Mouse (Mus musculus) MEL (cell line): Measurements from ENCODE around the gene Igfbp6. TPM values are rescaled to one million over a fixed set of nuclear protein-coding genes. Genes with fewer than 3 reads are reported as not detected.

Experiments
- DNase-seq: peaks from one replicate; pipeline ENCODE4 v3.0.0; 2011; ENCODE audit warnings: low read depth, low spot score
- H3K27ac ChIP-seq: 2 replicates; pipeline ENCODE4 v1.5.1; 2012; ENCODE audit warnings: low read depth, mild to moderate bottlenecking, control low read depth, low read length, moderate library complexity; ENCODE audit not compliant: control insufficient read depth
- H3K27me3 ChIP-seq, 2 experiments: fragments of 150-350 bp in 1 of 2; sonication (generic) in 1 of 2; 2 replicates each; pipeline ENCODE4 v1.6.1; 2012; ENCODE audit warnings: low read length in 2 of 2, mild to moderate bottlenecking in 2 of 2, improper control_type of control experiment in 1 of 2, moderate library complexity in 1 of 2; ENCODE audit not compliant: insufficient read depth in 2 of 2, control insufficient read depth in 1 of 2
- H3K36me3 ChIP-seq, 2 experiments: 2 replicates each; pipeline ENCODE4 v1.6.1; 2012 to 2014; ENCODE audit warnings: low read length in 2 of 2, improper control_type of control experiment in 1 of 2, inconsistent platforms in 1 of 2, mild to moderate bottlenecking in 1 of 2; ENCODE audit not compliant: insufficient read depth in 2 of 2, control insufficient read depth in 1 of 2
- H3K4me1 ChIP-seq, 2 experiments: fragments of 150-350 bp in 1 of 2; sonication (generic) in 1 of 2; 2 replicates each; pipeline ENCODE4 v1.6.1; 2012; ENCODE audit warnings: low read length in 2 of 2, improper control_type of control experiment in 1 of 2, mild to moderate bottlenecking in 1 of 2; ENCODE audit not compliant: insufficient read depth in 2 of 2, control insufficient read depth in 1 of 2
- H3K4me3 ChIP-seq, 2 experiments: fragments of 150-350 bp in 1 of 2; sonication (generic) in 1 of 2; 2 replicates each; pipeline ENCODE4 v1.5.1; 2012; ENCODE audit warnings: low read depth in 2 of 2, low read length in 2 of 2, mild to moderate bottlenecking in 2 of 2, moderate library complexity in 2 of 2, control low read depth in 1 of 2, improper control_type of control experiment in 1 of 2; ENCODE audit not compliant: control insufficient read depth in 1 of 2, insufficient read depth in 1 of 2
- H3K79me2 ChIP-seq: 2 replicates; pipeline ENCODE4 v1.6.1; 2012; ENCODE audit warnings: mild to moderate bottlenecking, low read length, moderate library complexity; ENCODE audit not compliant: control insufficient read depth, poor library complexity, insufficient read depth
- H3K9ac ChIP-seq: 2 replicates; pipeline ENCODE4 v1.6.1; 2012; ENCODE audit warnings: low read depth, mild to moderate bottlenecking, control low read depth, low read length, moderate library complexity; ENCODE audit not compliant: control insufficient read depth, poor library complexity, severe bottlenecking
- H3K9me3 ChIP-seq: fragments of 150-350 bp; sonication (generic); replicated peaks from 2 replicates; pipeline ENCODE4 v1.6.1; 2012; ENCODE audit warnings: mild to moderate bottlenecking, low read length, improper control_type of control experiment, moderate library complexity; ENCODE audit not compliant: insufficient read depth
- CHD2 ChIP-seq: IDR thresholded peaks from 2 replicates; pipeline ENCODE4 v1.6.1; 2011; ENCODE audit warnings: low read length, improper control_type of control experiment
- ELF1 ChIP-seq: IDR thresholded peaks from 2 replicates; pipeline ENCODE4 v1.6.1; 2014; ENCODE audit warnings: low read depth, mild to moderate bottlenecking, inconsistent platforms, low read length, improper control_type of control experiment, moderate library complexity
- EP300 ChIP-seq, 2 experiments: IDR thresholded peaks; 2 replicates each; pipeline ENCODE4 v1.6.1; 2011; ENCODE audit warnings: improper control_type of control experiment in 2 of 2, low read length in 2 of 2, low read depth in 1 of 2, mild to moderate bottlenecking in 1 of 2
- GABPA ChIP-seq: IDR thresholded peaks from 2 replicates; pipeline ENCODE4 v1.6.1; 2012; ENCODE audit warnings: low read depth, mild to moderate bottlenecking, inconsistent platforms, low read length, improper control_type of control experiment, moderate library complexity
- HCFC1 ChIP-seq: IDR thresholded peaks from 2 replicates; pipeline ENCODE4 v1.6.1; 2012; ENCODE audit warnings: low read depth, mild to moderate bottlenecking, inconsistent platforms, low read length, improper control_type of control experiment, moderate library complexity
- MAFK ChIP-seq: IDR thresholded peaks from 2 replicates; pipeline ENCODE4 v1.6.1; 2011; ENCODE audit warnings: low read depth, mild to moderate bottlenecking, low read length, improper control_type of control experiment, borderline replicate concordance
- MAZ ChIP-seq: IDR thresholded peaks from 2 replicates; pipeline ENCODE4 v1.6.1; 2012; ENCODE audit warnings: low read depth, mild to moderate bottlenecking, inconsistent platforms, low read length, improper control_type of control experiment
- MEF2A ChIP-seq: IDR thresholded peaks from 2 replicates; pipeline ENCODE4 v1.6.1; 2014; ENCODE audit warnings: low read depth, mild to moderate bottlenecking, inconsistent platforms, low read length, improper control_type of control experiment; ENCODE audit not compliant: poor library complexity, insufficient replicate concordance, severe bottlenecking; ENCODE audit errors: extremely low read depth
- MYB ChIP-seq: IDR thresholded peaks from 2 replicates; pipeline ENCODE4 v1.6.1; 2011; ENCODE audit warnings: mild to moderate bottlenecking, low read depth, low read length, improper control_type of control experiment
- NRF1 ChIP-seq: IDR thresholded peaks from 2 replicates; pipeline ENCODE4 v1.6.1; 2014; ENCODE audit warnings: low read depth, mild to moderate bottlenecking, inconsistent platforms, low read length, improper control_type of control experiment, moderate library complexity; ENCODE audit not compliant: poor library complexity, insufficient read depth, severe bottlenecking
- RCOR1 ChIP-seq: IDR thresholded peaks from 2 replicates; pipeline ENCODE4 v1.6.1; 2012; ENCODE audit warnings: low read depth, mild to moderate bottlenecking, inconsistent platforms, low read length, improper control_type of control experiment
- SIN3A ChIP-seq: IDR thresholded peaks from 2 replicates; pipeline ENCODE4 v1.6.1; 2012; ENCODE audit warnings: low read length, improper control_type of control experiment, inconsistent platforms
- TAL1 ChIP-seq: IDR thresholded peaks from 2 replicates; pipeline ENCODE4 v1.6.1; 2012; ENCODE audit warnings: mild to moderate bottlenecking, inconsistent platforms, low read length, moderate library complexity, mixed read lengths
- TCF12 ChIP-seq: IDR thresholded peaks from 2 replicates; pipeline ENCODE4 v1.6.1; 2014; ENCODE audit warnings: low read depth, mild to moderate bottlenecking, inconsistent platforms, low read length, improper control_type of control experiment, moderate library complexity
- ZKSCAN1 ChIP-seq: IDR thresholded peaks from 2 replicates; pipeline ENCODE4 v1.6.1; 2012; ENCODE audit warnings: low read depth, mild to moderate bottlenecking, inconsistent platforms, low read length, improper control_type of control experiment, moderate library complexity
- polyA plus RNA-seq, 2 experiments: library from polyadenylated mRNA; stranded (reverse) in 1 of 2; unstranded in 1 of 2; fragments of >175 nt in 1 of 2; fragments of >200 nt in 1 of 2; gene quantifications; 2 replicates each; pipeline versions ENCODE4 v1.2.1 to v1.2.4; 2012; ENCODE audit warnings: low replicate concordance in 2 of 2, low read depth in 1 of 2; ENCODE audit not compliant: insufficient read length in 2 of 2, insufficient read depth in 1 of 2, missing spikeins in 1 of 2
- total RNA-seq: library from RNA; depleted of rRNA; stranded (reverse); fragments of 300-350 nt; gene quantifications from 2 replicates; pipeline ENCODE4 v1.2.3, GENCODE M21; 2012

Gene Igfbp6
- total and polyA plus RNA-seq, 3 experiments, result 0.65 to 1.8 TPM; not detected in 1

- no peaks in the 10 kb centered on the region for H3K36me3 ChIP-seq
- H3K27me3 ChIP-seq, result no peaks in the 10 kb centered on the region
- H3K9ac ChIP-seq, result no peak overlapping the region
- no peak overlapping the region for H3K27ac ChIP-seq
- peaks cover 0 to 4% of the 10 kb centered on the region in 2 experiments; a peak in 2 of 4 replicates for H3K4me1 ChIP-seq
- no peak overlapping the region for H3K4me3 ChIP-seq
- no peaks in the 10 kb centered on the region for H3K9me3 ChIP-seq
- no peak for DNase-seq
- H3K79me2 ChIP-seq, result no peaks in the 10 kb centered on the region
- TF ChIP-seq TCF12 (no peak), GABPA (no peak), ZKSCAN1 (no peak), CHD2 (no peak), TAL1 (no peak), MAFK (no peak), MEF2A (no peak), ELF1 (no peak), HCFC1 (no peak), SIN3A (no peak), MAZ (no peak), NRF1 (no peak), MYB (no peak), EP300 (IDR thresholded peaks at IDR 0.05; ENCODE audit: low read depth in 1 of 2, low read length in 2 of 2) (no peak)
Observed at GRCm38 (mm10) chr15:102169064-102169463, 24.9 kb downstream of the Igfbp6 start.

- Histone ChIP-seq H3K4me3 (no peak overlapping the region), H3K4me1 (peaks cover 4 to 17% of the 10 kb centered on the region in 2 experiments; a peak in 3 of 4 replicates), H3K27me3 (no peaks in the 10 kb centered on the region), H3K9me3 (no peaks in the 10 kb centered on the region), H3K79me2 (no peaks in the 10 kb centered on the region), H3K9ac (no peak overlapping the region), H3K27ac (no peak overlapping the region), H3K36me3 (peaks cover 0 to 8% of the 10 kb centered on the region in 2 experiments; a peak in 2 of 4 replicates)
- no peak for TF ChIP-seq EP300 (IDR thresholded peaks at IDR 0.05; ENCODE audit: low read depth in 1 of 2, low read length in 2 of 2)
- no peak for TF ChIP-seq NRF1
- TF ChIP-seq RCOR1, result no peak
- no peak for TF ChIP-seq MYB
- no peak for DNase-seq
Observed at GRCm38 (mm10) chr15:102173581-102173980, 29.4 kb downstream of the Igfbp6 start.
